Mouse (Mus musculus) bone marrow, adult 2 months (tissue): ENCODE data around the gene Rab27a.

ENCODE experiments used
- CTCF ChIP-seq: fragments of 200-500 bp; IDR thresholded peaks from 2 replicates; pipeline ENCODE4 v1.5.1; 2011; ENCODE audit warnings: low read length, control low read depth; ENCODE audit not compliant: control insufficient read depth, insufficient read depth
- POLR2A ChIP-seq: fragments of 200-500 bp; IDR thresholded peaks from 2 replicates; pipeline ENCODE4 v1.6.1; 2011; ENCODE audit warnings: low read depth, mild to moderate bottlenecking, control low read depth, low read length, borderline replicate concordance; ENCODE audit not compliant: control insufficient read depth

DNA sequence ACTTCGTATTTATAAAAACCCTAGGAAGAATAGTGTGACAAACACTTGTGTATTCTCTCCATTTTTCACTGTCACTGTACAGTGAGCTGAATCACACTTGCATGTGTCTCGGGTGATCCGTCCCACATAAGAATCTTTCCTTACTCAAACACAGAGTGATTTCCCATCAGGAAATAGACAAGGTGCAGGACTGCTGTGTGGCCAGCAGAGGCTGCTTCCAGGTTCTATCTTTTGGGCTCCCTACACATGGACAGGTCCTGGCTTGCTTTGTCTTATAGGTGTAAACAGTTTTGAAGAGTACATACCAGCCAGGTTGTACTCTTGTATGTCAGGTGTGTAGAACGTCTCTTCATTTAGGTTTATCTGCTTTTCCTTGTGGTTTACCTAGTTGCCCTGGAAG, 73.4 kb downstream of the Rab27a start:
- no peak for TF ChIP-seq CTCF
- no peak for TF ChIP-seq POLR2A
